Mouse (Mus musculus) intestine, embryonic 14.5 days (tissue): Measurements from ENCODE around the gene Catsper4. TPM values are rescaled to one million over a fixed set of nuclear protein-coding genes. Genes with fewer than 3 reads are reported as not detected.

Source experiments
- ATAC-seq: fragments of 200-750 bp; cut with Nextera tagmentation; replicated peaks from 2 replicates; pipeline ENCODE4 v1.8.0; 2017; ENCODE audit warnings: low read depth, moderate number of reproducible peaks, moderate TSS enrichment, moderate library complexity; ENCODE audit not compliant: low FRiP score, low TSS enrichment
- DNase-seq: peaks from one replicate; pipeline ENCODE4 v3.0.0-alpha.2; 2018; ENCODE audit warnings: low spot score
- H3K27ac ChIP-seq: fragments of 300-500 bp; sonication (generic); 2 replicates; pipeline ENCODE4 v1.5.1; 2014; ENCODE audit warnings: low read depth, mild to moderate bottlenecking, control low read depth
- H3K27me3 ChIP-seq: fragments of 300-500 bp; sonication (generic); replicated peaks from 2 replicates; pipeline ENCODE4 v1.6.1; 2014; ENCODE audit warnings: low read length, control low read depth; ENCODE audit not compliant: control insufficient read depth, insufficient read depth
- H3K36me3 ChIP-seq: fragments of 300-500 bp; sonication (generic); 2 replicates; pipeline ENCODE4 v1.6.1; 2014; ENCODE audit warnings: low read length, control low read depth; ENCODE audit not compliant: control insufficient read depth, insufficient read depth
- H3K4me1 ChIP-seq: fragments of 300-500 bp; sonication (generic); replicated peaks from 2 replicates; pipeline ENCODE4 v1.6.1; 2014; ENCODE audit warnings: low read length, control low read depth, mixed read lengths; ENCODE audit not compliant: control insufficient read depth, insufficient read depth
- H3K4me2 ChIP-seq: fragments of 300-500 bp; sonication (generic); 2 replicates; pipeline ENCODE4 v1.6.1; 2014; ENCODE audit warnings: low read length
- H3K4me3 ChIP-seq: fragments of 300-500 bp; sonication (generic); 2 replicates; pipeline ENCODE4 v1.5.1; 2014; ENCODE audit warnings: low read depth, low read length, control low read depth, mixed read lengths
- H3K9ac ChIP-seq: fragments of 300-500 bp; sonication (generic); 2 replicates; pipeline ENCODE4 v1.6.1; 2014; ENCODE audit warnings: mild to moderate bottlenecking, low read length
- H3K9me3 ChIP-seq: fragments of 300-500 bp; sonication (generic); 2 replicates; pipeline ENCODE4 v1.6.1; 2016; ENCODE audit warnings: low read length, control low read depth; ENCODE audit not compliant: control insufficient read depth
- WGBS: fragments of 180-500 bp; shearing (Covaris S2); extraction: QIAGEN DNeasy Blood & Tissue Kit; methylation state at CpG from one replicate; pipeline ENCODE4 v1.1.7; 2014; 5-methylcytosine and 5-hydroxymethylcytosine counted together
- polyA plus RNA-seq: library from polyadenylated mRNA; unstranded; fragments of >200 nt; fragmentation: Nextera tagmentation; extraction: Ambion mirVana; gene quantifications from 2 replicates; pipeline ENCODE4 v1.2.1, GENCODE M21; 2014

Gene Catsper4
- polyA plus RNA-seq, 1 experiment from 2014 or later: not detected

GRCm38 (mm10) chr4:134222793-134223600 lies 4.2 kb downstream of the Catsper4 start:
- WGBS: 53% methylated on average over 11 of the region's 11 CpGs
- ATAC-seq (peak; percentile 75), DNase-seq (no peak)
- Histone ChIP-seq H3K9me3 (no peaks in the 10 kb centered on the region), H3K4me3 (no peak overlapping the region), H3K4me2 (no peak overlapping the region), H3K27ac (peak overlapping the region; percentile 6), H3K9ac (no peak overlapping the region), H3K27me3 (no peaks in the 10 kb centered on the region), H3K36me3 (no peaks in the 10 kb centered on the region), H3K4me1 (no peaks in the 10 kb centered on the region)

GRCm38 (mm10) chr4:134206488-134207053 lies 20.6 kb downstream of the Catsper4 start:
- no peak for ATAC-seq
- DNase-seq: no peak

GRCm38 (mm10) chr4:134203340-134203896 lies 23.8 kb downstream of the Catsper4 start:
- Histone ChIP-seq H3K4me3 (no peak overlapping the region), H3K4me2 (no peak overlapping the region), H3K27me3 (no peaks in the 10 kb centered on the region), H3K9ac (no peak overlapping the region), H3K27ac (no peak overlapping the region), H3K9me3 (no peaks in the 10 kb centered on the region), H3K36me3 (no peaks in the 10 kb centered on the region), H3K4me1 (no peaks in the 10 kb centered on the region)
- WGBS: 87% methylated on average over 17 of the region's 17 CpGs
- DNase-seq: no peak
- no peak for ATAC-seq

More at GRCm38 (mm10) chr4:134206488-134207053, 20.6 kb downstream of the Catsper4 start:
- 51% methylated on average over 6 of the region's 6 CpGs for WGBS
- Histone ChIP-seq H3K27me3 (no peaks in the 10 kb centered on the region), H3K36me3 (no peaks in the 10 kb centered on the region), H3K4me1 (no peaks in the 10 kb centered on the region), H3K9ac (no peak overlapping the region), H3K9me3 (no peaks in the 10 kb centered on the region), H3K4me2 (no peak overlapping the region), H3K27ac (no peak overlapping the region), H3K4me3 (no peak overlapping the region)

- H3K4me1 ChIP-seq: no peaks in the 10 kb centered on the region
- DNase-seq: no peak
- no peak within 1 kb of the TSS for H3K9ac ChIP-seq
- no peaks in the 10 kb centered on the region for H3K36me3 ChIP-seq
- H3K4me2 ChIP-seq: no peak within 1 kb of the TSS
- 94% methylated on average over 4 of the region's 4 CpGs for WGBS
- no peak for ATAC-seq
- H3K9me3 ChIP-seq: no peaks in the 10 kb centered on the region
- no peak within 1 kb of the TSS for H3K4me3 ChIP-seq
- no peak within 1 kb of the TSS for H3K27ac ChIP-seq
- no peaks in the 10 kb centered on the region for H3K27me3 ChIP-seq
These were observed 24.3 kb downstream of the Catsper4 start, which contains the start of gene Gm7534 for GRCm38 (mm10) chr4:134202904-134203303. Gene Gm7534 (minus strand): TSS chr4:134203004.

GRCm38 (mm10) chr4:134199371-134199770 lies 27.8 kb downstream of the Catsper4 start:
- no peak for ATAC-seq
- Histone ChIP-seq H3K4me1 (no peaks in the 10 kb centered on the region), H3K27ac (no peak overlapping the region), H3K27me3 (no peaks in the 10 kb centered on the region), H3K36me3 (no peaks in the 10 kb centered on the region), H3K9ac (no peak overlapping the region), H3K4me3 (no peak overlapping the region), H3K4me2 (no peak overlapping the region), H3K9me3 (no peaks in the 10 kb centered on the region)
- DNase-seq: no peak
- 57% methylated on average over 2 of the region's 2 CpGs for WGBS

GRCm38 (mm10) chr4:134186268-134186667 lies 40.9 kb downstream of the Catsper4 start:
- H3K9me3 ChIP-seq: no peaks in the 10 kb centered on the region
- H3K36me3 ChIP-seq: no peaks in the 10 kb centered on the region
- peak; percentile 3; the same call in 1 of the 2 replicates for ATAC-seq
- peak overlapping the region; percentile 46 for H3K9ac ChIP-seq
- H3K4me1 ChIP-seq: peaks cover 10% of the 10 kb centered on the region
- peak overlapping the region; percentile 87 for H3K4me2 ChIP-seq
- WGBS: under 1% methylated on average over 22 of the region's 22 CpGs
- no peaks in the 10 kb centered on the region for H3K27me3 ChIP-seq
- H3K27ac ChIP-seq: peak overlapping the region; percentile 86
- no peak for DNase-seq
- H3K4me3 ChIP-seq: peak overlapping the region; percentile 44

GRCm38 (mm10) chr4:134185569-134185968 lies 41.6 kb downstream of the Catsper4 start:
- ATAC-seq (no peak), DNase-seq (no peak)
- no peak overlapping the region for H3K27ac ChIP-seq
- H3K27me3 ChIP-seq: no peaks in the 10 kb centered on the region
- peaks cover 10% of the 10 kb centered on the region for H3K4me1 ChIP-seq
- no peaks in the 10 kb centered on the region for H3K9me3 ChIP-seq
- 85% methylated on average over 3 of the region's 3 CpGs for WGBS
- peak overlapping the region; percentile 87 for H3K4me2 ChIP-seq
- no peaks in the 10 kb centered on the region for H3K36me3 ChIP-seq
- H3K4me3 ChIP-seq: peak overlapping the region; percentile 44
- peak overlapping the region; percentile 46; the same call in 1 of the 2 replicates for H3K9ac ChIP-seq

DNA sequence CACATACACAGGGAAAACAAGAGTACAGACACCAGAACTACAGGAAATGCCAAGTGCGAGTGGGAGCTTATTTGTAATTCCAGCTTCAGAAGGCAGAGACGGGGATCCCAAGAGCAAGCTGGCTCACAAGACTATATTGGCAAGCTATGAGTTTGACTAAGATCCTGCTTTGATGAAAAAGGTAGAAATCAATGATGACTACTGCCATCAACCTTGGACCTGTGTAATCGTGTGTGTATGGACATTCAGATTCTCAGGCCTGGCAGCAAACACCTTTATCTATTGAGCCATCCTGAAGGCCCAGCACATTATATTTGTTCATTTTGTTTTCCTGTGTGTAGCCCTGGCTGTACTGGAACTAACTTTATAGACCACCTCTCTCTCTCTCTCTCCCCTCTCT lies 43.5 kb downstream of the Catsper4 start:
- no peak overlapping the region for H3K27ac ChIP-seq
- no peaks in the 10 kb centered on the region for H3K27me3 ChIP-seq
- WGBS: 83% methylated on average over 3 of the region's 3 CpGs
- no peaks in the 10 kb centered on the region for H3K36me3 ChIP-seq
- H3K4me1 ChIP-seq: peaks cover 10% of the 10 kb centered on the region
- H3K9me3 ChIP-seq: no peaks in the 10 kb centered on the region
- ATAC-seq (no peak), DNase-seq (no peak)
- H3K9ac ChIP-seq: no peak overlapping the region
- no peak overlapping the region for H3K4me2 ChIP-seq
- H3K4me3 ChIP-seq: no peak overlapping the region
